Mouse (Mus musculus): ENCODE results near the gene St6gal1. TPM values are rescaled to one million over a fixed set of nuclear protein-coding genes. Genes with fewer than 3 reads are reported as not detected.

The St6gal1 gene
- polyA plus RNA-seq, 1 experiment from 2014 or later = 17.6 TPM

- no peak; the same call in 1 of the 2 replicates for ATAC-seq (ENCODE audit: insufficient read depth, low FRiP score)
- H3K4me2 ChIP-seq (ENCODE audit: low read depth, low read length) = no peak overlapping the region
- 63% methylated on average over 12 of the region's 12 CpGs for WGBS
- no peaks in the 10 kb centered on the region for H3K36me3 ChIP-seq (ENCODE audit: control insufficient read depth, insufficient read depth, low read length)
- no peaks in the 10 kb centered on the region for H3K27me3 ChIP-seq (ENCODE audit: control insufficient read depth, insufficient read depth, low read length)
- no peak overlapping the region for H3K4me3 ChIP-seq (replicated peaks; ENCODE audit: low read length)
- H3K27ac ChIP-seq (ENCODE audit: low read length) = no peak overlapping the region
- H3K9ac ChIP-seq (ENCODE audit: low read length) = no peak overlapping the region
- H3K9me3 ChIP-seq (replicated peaks; ENCODE audit: control insufficient read depth, low read length) = no peaks in the 10 kb centered on the region
- peaks cover 16% of the 10 kb centered on the region; the same call in 1 of the 2 replicates for H3K4me1 ChIP-seq (ENCODE audit: control insufficient read depth, insufficient read depth, low read length)
Measured at GRCm38 (mm10) chr16:23307142-23307968, 82.8 kb downstream of the St6gal1 start.

GRCm38 (mm10) chr16:23308012-23308554 lies 83.5 kb downstream of the St6gal1 start:
- H3K27me3 ChIP-seq (ENCODE audit: control insufficient read depth, insufficient read depth, low read length) = no peaks in the 10 kb centered on the region
- H3K4me2 ChIP-seq (ENCODE audit: low read depth, low read length) = no peak overlapping the region
- ATAC-seq (ENCODE audit: insufficient read depth, low FRiP score) = no peak
- no peak overlapping the region for H3K4me3 ChIP-seq (replicated peaks; ENCODE audit: low read length)
- no peak overlapping the region for H3K27ac ChIP-seq (ENCODE audit: low read length)
- no peaks in the 10 kb centered on the region for H3K36me3 ChIP-seq (ENCODE audit: control insufficient read depth, insufficient read depth, low read length)
- no peak overlapping the region for H3K9ac ChIP-seq (ENCODE audit: low read length)
- H3K4me1 ChIP-seq (ENCODE audit: control insufficient read depth, insufficient read depth, low read length) = peaks cover 16% of the 10 kb centered on the region; the same call in 1 of the 2 replicates
- H3K9me3 ChIP-seq (replicated peaks; ENCODE audit: control insufficient read depth, low read length) = no peaks in the 10 kb centered on the region
- WGBS = 57% methylated on average over 4 of the region's 4 CpGs

- Histone ChIP-seq H3K4me1 (ENCODE audit: control insufficient read depth, insufficient read depth, low read length) (peaks cover 16% of the 10 kb centered on the region; the same call in 1 of the 2 replicates), H3K9me3 (replicated peaks; ENCODE audit: control insufficient read depth, low read length) (no peaks in the 10 kb centered on the region), H3K4me2 (ENCODE audit: low read depth, low read length) (no peak overlapping the region), H3K9ac (ENCODE audit: low read length) (no peak overlapping the region), H3K27ac (ENCODE audit: low read length) (no peak overlapping the region), H3K27me3 (ENCODE audit: control insufficient read depth, insufficient read depth, low read length) (no peaks in the 10 kb centered on the region), H3K4me3 (replicated peaks; ENCODE audit: low read length) (no peak overlapping the region), H3K36me3 (ENCODE audit: control insufficient read depth, insufficient read depth, low read length) (no peaks in the 10 kb centered on the region)
- no peak for ATAC-seq (ENCODE audit: insufficient read depth, low FRiP score)
- WGBS = 76% methylated on average over 4 of the region's 4 CpGs
Measured at GRCm38 (mm10) chr16:23309080-23309479, 84.5 kb downstream of the St6gal1 start.

DNA sequence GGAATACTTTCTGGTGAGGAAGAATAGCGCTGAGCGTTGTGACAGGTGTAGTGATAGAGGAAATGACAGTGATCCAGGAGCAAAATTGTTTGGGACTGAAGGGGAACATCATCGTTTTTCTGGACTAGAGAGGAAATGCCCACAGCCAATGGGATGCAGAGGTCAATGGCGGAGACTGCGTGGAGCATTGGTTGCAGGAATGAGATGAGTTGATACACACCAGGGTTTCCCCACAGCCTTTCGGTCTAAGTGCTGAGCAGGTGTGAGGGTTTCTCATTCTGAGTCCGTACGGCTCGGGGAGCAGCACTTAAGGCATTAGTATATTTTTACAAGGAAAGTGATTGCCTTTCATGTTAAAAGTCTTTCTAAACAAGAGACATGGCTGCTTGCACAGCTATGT lies 88.1 kb downstream of the St6gal1 start:
- 88% methylated on average over 9 of the region's 9 CpGs for WGBS
- Histone ChIP-seq H3K9ac (ENCODE audit: low read length) (no peak overlapping the region), H3K4me1 (ENCODE audit: control insufficient read depth, insufficient read depth, low read length) (peaks cover 20% of the 10 kb centered on the region), H3K27me3 (ENCODE audit: control insufficient read depth, insufficient read depth, low read length) (no peaks in the 10 kb centered on the region), H3K36me3 (ENCODE audit: control insufficient read depth, insufficient read depth, low read length) (no peaks in the 10 kb centered on the region), H3K27ac (ENCODE audit: low read length) (no peak overlapping the region), H3K9me3 (replicated peaks; ENCODE audit: control insufficient read depth, low read length) (no peaks in the 10 kb centered on the region), H3K4me3 (replicated peaks; ENCODE audit: low read length) (no peak overlapping the region), H3K4me2 (ENCODE audit: low read depth, low read length) (no peak overlapping the region)
- ATAC-seq (ENCODE audit: insufficient read depth, low FRiP score) = no peak

DNA sequence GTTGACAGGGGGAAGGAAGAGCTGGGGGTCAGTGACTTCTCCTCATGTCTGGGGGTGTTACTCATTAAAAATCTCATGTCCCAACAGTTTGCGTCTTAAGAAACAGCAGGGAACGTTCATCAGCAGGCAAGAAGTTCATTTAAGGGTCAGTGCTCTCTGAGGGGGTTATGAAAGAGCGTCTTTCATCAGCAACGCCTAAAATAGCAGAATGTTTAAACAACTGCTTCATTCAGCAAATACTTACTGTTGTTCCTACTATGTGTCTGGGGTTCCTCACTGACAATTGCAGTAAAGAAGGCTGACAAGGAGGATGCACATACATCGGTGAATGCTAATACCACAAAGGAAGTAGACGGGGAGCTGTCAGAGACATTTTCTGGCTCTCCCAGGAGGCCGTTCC lies 90.2 kb downstream of the St6gal1 start:
- no peak overlapping the region for H3K4me2 ChIP-seq (ENCODE audit: low read depth, low read length)
- 9% methylated on average over 7 of the region's 7 CpGs for WGBS
- ATAC-seq (ENCODE audit: insufficient read depth, low FRiP score) = peak; percentile 61; the same call in 1 of the 2 replicates
- H3K4me3 ChIP-seq (replicated peaks; ENCODE audit: low read length) = no peak overlapping the region
- peaks cover 19% of the 10 kb centered on the region for H3K4me1 ChIP-seq (ENCODE audit: control insufficient read depth, insufficient read depth, low read length)
- H3K27ac ChIP-seq (ENCODE audit: low read length) = peak overlapping the region; percentile 9
- no peak overlapping the region for H3K9ac ChIP-seq (ENCODE audit: low read length)
- H3K36me3 ChIP-seq (ENCODE audit: control insufficient read depth, insufficient read depth, low read length) = no peaks in the 10 kb centered on the region
- no peaks in the 10 kb centered on the region for H3K27me3 ChIP-seq (ENCODE audit: control insufficient read depth, insufficient read depth, low read length)
- no peaks in the 10 kb centered on the region for H3K9me3 ChIP-seq (replicated peaks; ENCODE audit: control insufficient read depth, low read length)

DNA sequence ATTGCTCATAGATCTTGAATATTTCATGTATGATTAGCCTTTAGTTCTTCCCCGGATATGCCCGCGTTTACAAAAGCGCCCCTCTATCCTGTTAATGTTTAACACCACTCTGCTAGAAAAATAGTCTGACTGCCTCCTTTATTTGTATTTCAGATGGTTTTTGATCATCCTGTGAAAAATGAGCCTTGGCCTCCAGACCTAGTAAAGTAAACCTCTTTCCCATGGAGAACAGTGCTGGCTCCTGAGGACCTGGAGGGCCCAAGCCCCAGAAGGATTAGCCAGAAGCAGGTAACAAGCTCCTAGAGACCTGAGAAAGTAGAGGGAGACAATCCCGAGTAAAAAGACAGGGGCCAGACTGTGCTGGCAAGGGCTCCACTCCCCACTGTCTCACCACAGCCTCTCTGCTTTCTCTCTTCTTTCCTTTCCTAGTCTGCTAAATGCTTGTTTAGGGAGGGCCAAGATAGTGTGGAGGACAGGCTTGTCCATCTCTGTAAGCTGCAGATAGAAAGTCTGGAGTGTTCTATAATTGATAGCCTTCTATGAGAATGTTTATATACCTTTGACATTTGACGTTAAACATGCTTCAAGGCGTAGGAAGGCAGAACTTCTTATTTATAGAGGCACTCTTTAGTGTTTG lies 93.0 kb downstream of the St6gal1 start:
- Histone ChIP-seq H3K9me3 (replicated peaks; ENCODE audit: control insufficient read depth, low read length) (no peaks in the 10 kb centered on the region), H3K4me3 (replicated peaks; ENCODE audit: low read length) (no peak overlapping the region), H3K4me1 (ENCODE audit: control insufficient read depth, insufficient read depth, low read length) (peaks cover 19% of the 10 kb centered on the region), H3K36me3 (ENCODE audit: control insufficient read depth, insufficient read depth, low read length) (no peaks in the 10 kb centered on the region), H3K27ac (ENCODE audit: low read length) (peak overlapping the region; percentile 92), H3K27me3 (ENCODE audit: control insufficient read depth, insufficient read depth, low read length) (no peaks in the 10 kb centered on the region), H3K4me2 (ENCODE audit: low read depth, low read length) (peak overlapping the region; percentile 5; the same call in 1 of the 2 replicates), H3K9ac (ENCODE audit: low read length) (peak overlapping the region; percentile 52; the same call in 1 of the 2 replicates)
- 23% methylated on average over 7 of the region's 7 CpGs for WGBS
- peak; percentile 52 for ATAC-seq (ENCODE audit: insufficient read depth, low FRiP score)

GRCm38 (mm10) chr16:23320025-23320424 lies 95.5 kb downstream of the St6gal1 start:
- Histone ChIP-seq H3K4me2 (ENCODE audit: low read depth, low read length) (no peak overlapping the region), H3K4me1 (ENCODE audit: control insufficient read depth, insufficient read depth, low read length) (peaks cover 18% of the 10 kb centered on the region), H3K27ac (ENCODE audit: low read length) (no peak overlapping the region), H3K27me3 (ENCODE audit: control insufficient read depth, insufficient read depth, low read length) (no peaks in the 10 kb centered on the region), H3K9me3 (replicated peaks; ENCODE audit: control insufficient read depth, low read length) (no peaks in the 10 kb centered on the region), H3K36me3 (ENCODE audit: control insufficient read depth, insufficient read depth, low read length) (no peaks in the 10 kb centered on the region), H3K9ac (ENCODE audit: low read length) (no peak overlapping the region), H3K4me3 (replicated peaks; ENCODE audit: low read length) (no peak overlapping the region)
- no peak for ATAC-seq (ENCODE audit: insufficient read depth, low FRiP score)
- WGBS = 73% methylated on average over 3 of the region's 3 CpGs

GRCm38 (mm10) chr16:23320579-23320978 lies 96.0 kb downstream of the St6gal1 start:
- no peak for ATAC-seq (ENCODE audit: insufficient read depth, low FRiP score)
- Histone ChIP-seq H3K27ac (ENCODE audit: low read length) (no peak overlapping the region), H3K4me2 (ENCODE audit: low read depth, low read length) (no peak overlapping the region), H3K27me3 (ENCODE audit: control insufficient read depth, insufficient read depth, low read length) (no peaks in the 10 kb centered on the region), H3K4me3 (replicated peaks; ENCODE audit: low read length) (no peak overlapping the region), H3K9ac (ENCODE audit: low read length) (no peak overlapping the region), H3K9me3 (replicated peaks; ENCODE audit: control insufficient read depth, low read length) (no peaks in the 10 kb centered on the region), H3K36me3 (ENCODE audit: control insufficient read depth, insufficient read depth, low read length) (no peaks in the 10 kb centered on the region), H3K4me1 (ENCODE audit: control insufficient read depth, insufficient read depth, low read length) (peaks cover 15% of the 10 kb centered on the region)
- WGBS = 89% methylated on average over 6 of the region's 6 CpGs

- Histone ChIP-seq H3K9me3 (replicated peaks; ENCODE audit: control insufficient read depth, low read length) (no peaks in the 10 kb centered on the region), H3K4me3 (replicated peaks; ENCODE audit: low read length) (no peak overlapping the region), H3K36me3 (ENCODE audit: control insufficient read depth, insufficient read depth, low read length) (no peaks in the 10 kb centered on the region), H3K4me1 (ENCODE audit: control insufficient read depth, insufficient read depth, low read length) (peaks cover 11% of the 10 kb centered on the region), H3K9ac (ENCODE audit: low read length) (no peak overlapping the region), H3K27me3 (ENCODE audit: control insufficient read depth, insufficient read depth, low read length) (no peaks in the 10 kb centered on the region), H3K4me2 (ENCODE audit: low read depth, low read length) (no peak overlapping the region), H3K27ac (ENCODE audit: low read length) (no peak overlapping the region)
- ATAC-seq (ENCODE audit: insufficient read depth, low FRiP score) = no peak
Measured at GRCm38 (mm10) chr16:23322453-23322852, 97.9 kb downstream of the St6gal1 start.
